Mouse (Mus musculus) spleen, adult 18-20 months (tissue): Measurements from ENCODE around the gene Irx4.

Experiments
- DNase-seq, 2 experiments: peaks; one replicate each; pipeline ENCODE4 v3.0.0; 2022; ENCODE audit warnings: mixed read lengths in 2 of 2

The Irx4 gene

DNA sequence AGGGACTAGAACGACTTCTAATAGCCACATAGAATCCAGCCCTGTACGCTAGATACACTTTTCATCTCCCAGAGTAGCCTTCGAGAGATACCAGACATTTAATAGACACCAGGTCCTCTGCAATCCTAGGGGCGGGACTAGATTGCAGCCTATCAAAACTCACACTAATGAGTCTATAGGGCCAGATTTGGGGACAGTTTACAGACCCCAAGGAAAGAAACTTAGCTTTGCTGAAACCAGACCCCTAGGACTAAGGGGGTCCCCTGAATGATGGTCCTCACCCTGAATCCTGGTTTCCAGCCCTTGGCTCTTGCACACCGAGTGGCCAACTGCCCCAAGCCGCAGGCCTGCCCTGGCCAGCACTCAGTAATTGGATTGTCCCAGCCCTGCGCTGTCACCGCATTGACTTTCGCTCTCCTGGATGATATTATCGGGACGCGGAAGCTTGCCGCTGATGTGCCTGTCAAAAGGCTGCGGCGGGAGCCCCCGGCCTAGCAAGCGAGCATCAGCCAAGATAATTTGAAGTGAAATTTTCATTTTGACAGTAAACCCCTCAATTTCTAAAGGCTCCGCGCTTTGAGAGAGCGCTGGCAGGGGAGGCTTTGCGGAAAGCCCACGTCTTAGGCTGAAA lies 10.3 kb downstream of the Irx4 start:
- DNase-seq = no peak

DNA sequence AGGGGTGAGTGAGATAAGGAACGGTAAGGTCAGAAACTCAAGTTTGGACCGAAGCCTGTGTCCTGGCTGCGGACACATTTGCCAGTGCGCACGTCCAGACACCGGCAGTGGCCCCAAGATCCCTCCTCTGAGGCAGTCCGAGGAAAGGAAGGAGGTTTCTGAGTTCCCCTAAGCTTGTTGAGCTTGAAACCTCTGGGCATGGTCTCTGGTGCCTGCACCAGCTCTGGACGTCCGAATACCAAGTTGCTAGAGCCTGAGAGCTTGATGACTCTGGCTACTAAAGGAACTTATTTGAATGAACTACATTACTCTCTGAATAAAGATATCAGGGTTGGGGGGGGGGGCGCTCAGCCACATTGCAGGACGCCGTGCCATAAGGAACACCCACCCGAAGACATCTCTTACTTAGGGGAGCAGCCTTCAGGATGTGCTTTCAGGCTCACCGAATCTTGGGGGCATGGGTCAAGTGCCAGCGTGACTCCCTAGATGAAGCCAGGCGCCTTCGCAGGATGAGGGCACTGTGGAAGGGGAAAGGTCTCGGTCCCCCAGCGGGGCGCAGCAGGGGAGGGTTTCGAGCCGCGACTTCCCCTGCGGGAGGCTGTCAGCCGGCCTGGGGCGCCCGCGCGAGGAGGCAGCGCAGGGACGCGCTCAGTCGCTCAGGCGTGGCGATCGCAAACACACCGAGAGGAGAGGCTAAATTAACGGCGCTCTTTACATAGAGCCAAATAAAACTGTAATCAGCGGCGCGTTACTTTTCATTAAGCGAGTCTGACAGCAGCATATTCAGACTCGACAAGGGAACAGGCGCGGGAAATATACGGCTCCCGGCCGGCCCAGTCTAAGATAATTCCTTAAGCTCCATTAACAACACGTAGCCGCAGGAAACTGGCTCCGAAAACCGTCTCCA lies 11.3 kb downstream of the Irx4 start:
- DNase-seq = no peak

DNA sequence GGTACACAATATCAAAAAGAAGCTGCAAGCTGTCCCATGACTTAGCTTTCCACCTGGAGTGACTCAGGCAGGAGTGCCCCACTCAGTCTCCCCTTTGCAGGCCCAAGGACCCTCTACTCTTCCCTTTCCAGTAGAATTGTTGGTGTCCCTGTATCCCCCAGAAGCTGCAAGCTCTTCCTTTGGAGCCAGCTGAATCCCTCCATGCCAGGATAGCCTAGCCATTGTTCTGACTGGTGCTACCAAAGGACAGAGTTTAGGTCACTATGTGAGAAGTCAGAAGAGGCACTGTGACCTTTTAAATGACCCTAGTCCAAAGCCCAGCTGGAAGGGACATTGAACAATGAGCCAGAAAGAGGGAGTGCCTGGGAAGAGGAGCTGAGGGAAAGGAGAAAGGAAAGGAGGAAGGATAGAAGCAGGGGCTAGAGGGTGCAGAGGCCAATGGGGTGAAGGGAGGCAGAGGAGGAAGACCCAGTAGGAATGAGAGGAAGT lies 12.6 kb downstream of the Irx4 start:
- no peak for DNase-seq

DNA sequence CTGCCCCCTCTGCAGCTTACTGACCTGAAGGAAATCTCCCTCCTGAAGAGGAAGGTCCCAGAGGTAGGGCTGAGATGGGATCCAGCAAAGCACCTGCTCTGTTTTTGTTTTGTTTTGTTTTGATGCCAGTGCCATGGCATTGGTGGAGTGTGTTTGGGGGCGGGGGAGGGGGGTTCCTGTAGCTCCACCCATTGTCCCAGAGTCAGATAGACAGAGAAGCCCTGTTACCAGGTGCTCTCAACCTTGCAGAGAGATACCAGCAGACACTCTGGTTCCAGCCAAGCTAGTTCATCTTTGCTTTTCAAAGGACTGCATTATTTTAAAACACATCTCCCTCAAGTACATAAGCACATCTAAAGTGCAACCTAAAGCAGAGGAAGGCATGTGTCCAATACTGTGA lies 13.3 kb downstream of the Irx4 start:
- no peak for DNase-seq

DNA sequence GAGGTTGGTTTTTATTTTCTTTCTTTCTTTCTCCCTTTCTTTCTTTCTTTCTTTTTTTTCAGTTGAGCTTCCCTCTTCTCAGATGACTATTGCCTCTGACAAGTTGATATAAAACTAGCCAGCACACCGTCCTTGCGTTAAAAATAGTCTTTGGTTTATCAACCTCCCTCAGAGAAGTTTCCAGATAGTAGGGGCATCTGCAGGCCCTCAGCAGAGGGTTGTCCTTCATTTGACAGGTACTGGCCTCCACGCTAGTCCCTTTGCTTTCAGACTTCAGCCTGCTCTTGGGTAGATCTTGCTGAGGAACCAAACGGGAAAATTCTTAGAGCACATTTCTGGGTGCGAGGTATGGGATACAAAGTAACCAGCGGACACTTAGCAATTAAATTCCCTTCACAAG lies 17.1 kb downstream of the Irx4 start:
- DNase-seq = no peak

DNA sequence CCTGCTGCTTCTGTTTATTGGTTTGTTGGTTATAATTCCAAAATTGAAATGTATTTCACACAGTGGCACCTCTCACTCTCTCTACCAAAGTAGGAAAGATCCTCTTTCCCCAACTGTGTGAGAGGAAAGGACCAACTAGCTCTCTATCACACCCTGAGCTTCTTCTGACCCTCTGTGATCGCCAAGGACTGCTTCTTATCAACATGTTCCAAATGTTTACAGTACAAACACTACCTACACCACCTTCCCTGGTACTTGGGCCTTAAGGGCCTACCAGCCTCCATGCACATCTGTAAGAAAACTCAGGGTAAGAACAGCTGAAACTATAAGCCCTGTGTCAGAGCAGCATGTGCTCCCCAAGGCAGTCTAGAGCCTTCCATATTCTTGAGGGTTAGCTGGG lies 17.5 kb downstream of the Irx4 start:
- no peak for DNase-seq

DNA sequence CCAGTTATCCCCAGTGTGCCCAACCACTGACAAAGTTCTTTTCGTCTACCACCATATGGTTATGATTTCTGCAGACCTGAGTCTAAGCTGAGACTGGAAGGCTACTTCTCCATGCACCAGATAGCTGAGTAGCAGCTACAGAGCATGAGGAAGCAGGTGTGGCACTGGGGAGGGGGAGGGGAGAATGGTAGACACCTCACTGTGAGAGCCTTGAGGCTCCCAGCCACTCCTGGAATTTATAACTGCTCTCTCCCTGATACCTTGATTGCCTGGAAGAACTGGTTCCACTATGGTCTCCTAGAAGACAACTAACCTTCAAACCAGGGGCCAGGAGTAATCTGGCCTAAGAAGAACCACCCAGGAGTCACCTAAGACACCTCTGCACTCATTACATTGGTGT lies 18.9 kb downstream of the Irx4 start:
- DNase-seq = no peak

DNA sequence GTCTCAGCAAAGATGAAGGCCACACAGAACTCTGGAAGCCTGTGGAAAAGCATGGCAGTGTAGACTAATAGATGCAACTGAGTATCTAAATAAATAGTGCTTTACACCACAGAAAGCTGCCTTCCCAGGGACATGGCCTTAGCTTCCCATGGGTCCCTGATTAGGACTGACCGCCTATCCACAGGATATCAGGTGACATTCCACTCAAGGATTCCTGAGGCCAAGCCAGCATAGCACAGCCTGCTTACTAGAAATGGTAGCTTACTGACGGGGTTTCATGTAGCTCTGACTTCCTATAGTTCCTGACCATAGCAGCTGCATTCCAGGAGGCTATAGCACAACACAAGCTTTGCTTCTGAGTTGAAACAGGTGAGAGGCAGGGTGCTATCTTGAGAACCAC lies 22.1 kb downstream of the Irx4 start:
- DNase-seq = no peak

DNA sequence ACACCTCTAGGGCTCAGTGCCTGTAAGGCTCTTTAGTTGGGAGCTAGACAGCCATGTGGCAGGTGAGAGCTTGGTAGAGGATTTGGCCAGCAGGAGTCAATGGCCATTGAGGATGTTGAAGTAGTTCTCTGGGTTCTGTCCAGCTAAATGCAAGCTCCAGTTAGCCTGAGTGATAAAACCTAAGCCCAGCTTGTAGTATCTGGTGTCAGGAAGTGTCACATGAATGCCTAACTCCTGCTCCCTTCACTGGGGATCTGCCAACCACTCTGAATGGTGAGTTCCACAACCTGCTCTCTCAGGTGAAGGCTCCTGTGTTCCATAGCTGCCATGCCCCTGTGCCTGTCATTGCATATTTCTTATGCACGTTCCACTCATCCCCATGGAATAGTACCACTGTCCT lies 23.3 kb downstream of the Irx4 start:
- no peak for DNase-seq

DNA sequence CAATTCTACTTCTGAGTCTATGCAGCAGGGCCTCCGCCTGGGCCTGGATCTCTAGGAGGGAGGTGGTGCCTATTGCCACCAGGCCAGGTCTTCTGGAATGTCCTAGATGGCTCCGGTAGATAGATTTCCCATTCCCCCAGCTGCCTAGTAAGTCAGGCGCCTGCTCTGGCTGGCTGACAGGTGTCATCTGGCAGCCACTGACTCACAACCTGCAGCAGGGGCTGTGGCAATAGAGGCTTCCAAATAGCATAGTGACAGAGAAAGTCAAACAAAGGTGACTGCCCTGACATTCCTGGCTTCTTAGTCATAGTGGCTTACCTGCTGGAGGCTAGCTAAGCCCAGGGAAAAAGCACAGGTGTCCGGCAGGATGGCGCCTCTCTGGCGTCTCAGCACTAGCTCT lies 29.9 kb downstream of the Irx4 start:
- no peak for DNase-seq

DNA sequence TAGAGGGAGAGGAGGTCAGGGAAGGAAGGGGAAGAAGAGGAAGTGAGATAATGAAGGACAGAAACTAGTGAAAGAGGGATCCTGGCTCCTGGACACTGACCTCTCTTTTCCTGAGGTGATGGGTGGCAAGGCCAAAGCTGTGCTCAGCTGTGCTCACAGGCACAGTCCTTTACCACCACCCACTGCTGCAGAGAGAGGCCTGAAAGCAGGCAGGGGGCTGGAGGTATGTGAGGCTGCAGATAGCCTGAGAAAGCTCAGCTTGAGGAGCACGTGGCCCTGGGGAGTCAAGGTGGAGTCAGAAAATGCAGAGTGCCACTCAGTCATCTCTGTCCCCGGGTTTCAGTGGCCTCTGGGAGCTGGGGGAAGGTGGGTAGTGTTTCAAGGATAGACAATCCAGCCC lies 30.8 kb downstream of the Irx4 start:
- no peak for DNase-seq

DNA sequence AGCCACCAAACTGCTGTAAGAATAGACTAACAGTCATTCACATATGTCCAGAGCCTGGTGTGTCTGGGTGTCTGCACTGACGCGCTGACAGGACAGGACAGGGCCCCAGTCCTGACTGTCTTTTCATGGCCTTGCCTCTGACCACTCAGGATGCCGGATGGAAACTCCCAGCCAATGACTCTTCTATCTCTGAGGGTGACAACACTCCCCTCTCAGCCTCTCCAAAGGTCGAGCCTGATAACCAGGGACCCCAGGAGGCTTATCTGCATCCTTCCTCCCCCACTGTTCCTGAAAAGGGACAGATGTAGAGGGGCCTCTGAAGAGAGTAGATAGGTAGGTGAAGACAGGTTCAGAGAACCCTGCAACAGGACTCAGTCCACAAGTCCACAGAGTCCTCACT lies 38.4 kb downstream of the Irx4 start:
- no peak for DNase-seq

DNA sequence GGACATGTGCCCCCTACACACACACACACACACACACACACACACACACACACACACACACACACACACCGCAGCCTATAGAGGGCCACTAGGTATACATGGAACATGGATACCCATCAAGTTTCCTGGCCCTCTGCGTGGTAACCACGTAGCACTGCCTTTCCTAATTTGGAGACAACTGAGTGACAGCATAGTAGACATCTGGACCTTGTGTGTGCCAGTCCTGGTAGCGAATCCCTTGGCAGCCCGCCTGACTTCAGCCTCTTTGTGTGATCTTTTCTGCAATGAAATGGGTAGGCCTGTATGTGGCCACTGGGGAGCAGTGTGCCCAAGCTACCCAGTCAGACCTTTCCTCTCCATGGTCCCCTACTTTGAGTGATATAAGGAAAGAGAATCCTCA lies 39.0 kb downstream of the Irx4 start:
- DNase-seq = no peak

DNA sequence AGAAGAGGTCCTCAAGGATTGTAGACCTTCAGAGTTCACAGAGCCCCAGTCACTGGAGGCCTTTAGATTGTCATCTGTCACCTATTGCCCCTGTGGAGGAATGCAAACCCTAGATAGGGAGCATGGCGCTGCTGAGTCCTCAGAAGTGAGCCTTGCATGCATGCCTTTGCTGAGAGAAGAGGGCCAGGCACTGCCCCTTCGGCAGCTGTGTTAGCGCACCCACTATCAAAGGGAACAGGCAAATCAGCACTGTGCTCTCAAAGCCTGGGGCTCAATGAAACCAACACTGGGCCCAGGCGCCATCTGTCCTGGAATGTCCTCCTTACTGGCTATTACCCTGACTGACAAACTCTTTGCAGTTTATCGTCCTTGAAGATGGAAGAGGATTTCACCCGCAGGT lies 44.5 kb downstream of the Irx4 start:
- no peak for DNase-seq

DNA sequence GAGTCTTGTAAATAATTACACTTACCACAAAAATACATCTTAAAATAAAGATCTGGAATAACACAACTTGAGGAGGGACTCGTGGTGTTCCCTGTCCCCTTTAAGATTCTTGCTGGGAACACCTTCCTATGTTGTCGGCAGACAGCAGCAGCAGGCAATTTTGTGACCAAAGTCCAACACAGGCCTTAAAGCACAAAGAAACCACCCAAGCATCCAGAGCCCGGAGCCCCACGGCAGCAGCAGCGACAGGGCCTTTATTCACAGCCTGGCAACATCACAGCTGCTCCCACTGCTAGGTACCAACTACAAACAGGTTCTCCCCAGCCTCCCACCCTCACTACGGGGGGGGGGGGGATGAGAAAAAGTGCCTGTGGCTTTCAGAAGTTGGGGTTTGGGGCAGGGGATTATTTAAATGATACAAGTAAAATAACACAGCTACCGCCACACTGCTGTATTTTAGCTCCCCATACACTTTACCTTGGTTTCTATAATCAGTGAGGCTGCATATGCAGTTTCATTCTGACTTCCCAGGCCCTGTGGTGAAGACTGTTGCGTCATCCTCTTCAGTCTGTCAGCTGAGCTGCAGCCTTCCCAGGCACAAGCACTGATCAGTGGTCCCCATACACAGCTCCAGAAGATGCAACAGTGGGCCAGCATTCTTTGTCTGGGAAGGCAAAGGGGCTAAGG lies 45.3 kb downstream of the Irx4 start:
- DNase-seq = no peak

DNA sequence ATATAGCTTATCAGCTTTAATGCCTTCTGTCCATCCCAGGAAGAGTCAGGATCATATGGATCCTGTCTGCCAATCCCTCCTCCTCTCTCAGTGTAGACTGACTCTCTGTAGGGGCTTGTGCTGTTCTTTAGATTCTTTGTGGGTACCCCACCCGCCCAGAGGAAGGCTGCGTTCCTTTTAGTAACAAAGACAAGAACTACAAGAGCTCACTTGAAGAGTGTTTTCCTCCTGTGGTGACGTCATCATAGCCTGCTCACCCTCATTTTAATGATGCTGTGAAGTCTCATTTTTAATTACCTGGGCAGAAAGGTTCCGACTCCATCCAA lies 45.8 kb downstream of the Irx4 start:
- no peak for DNase-seq

DNA sequence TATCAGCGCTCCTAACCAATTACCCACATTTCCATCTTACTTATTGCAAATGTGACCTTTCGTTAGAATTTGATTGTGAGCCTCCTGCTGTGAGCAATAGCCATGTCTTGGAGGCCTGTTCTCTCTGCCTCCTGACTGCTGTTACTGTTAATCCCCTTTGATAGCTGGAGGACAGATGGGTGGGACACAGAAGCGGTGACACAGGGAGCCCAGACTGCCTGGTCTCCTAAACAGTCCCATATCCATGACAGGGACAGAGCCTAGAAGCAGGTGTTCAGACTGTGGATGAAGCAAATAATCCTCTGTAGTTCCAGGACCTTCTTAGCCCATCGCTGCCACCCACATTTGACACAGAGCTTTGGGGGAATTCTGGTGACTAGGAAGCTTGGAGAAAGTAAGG lies 46.2 kb downstream of the Irx4 start:
- no peak for DNase-seq

DNA sequence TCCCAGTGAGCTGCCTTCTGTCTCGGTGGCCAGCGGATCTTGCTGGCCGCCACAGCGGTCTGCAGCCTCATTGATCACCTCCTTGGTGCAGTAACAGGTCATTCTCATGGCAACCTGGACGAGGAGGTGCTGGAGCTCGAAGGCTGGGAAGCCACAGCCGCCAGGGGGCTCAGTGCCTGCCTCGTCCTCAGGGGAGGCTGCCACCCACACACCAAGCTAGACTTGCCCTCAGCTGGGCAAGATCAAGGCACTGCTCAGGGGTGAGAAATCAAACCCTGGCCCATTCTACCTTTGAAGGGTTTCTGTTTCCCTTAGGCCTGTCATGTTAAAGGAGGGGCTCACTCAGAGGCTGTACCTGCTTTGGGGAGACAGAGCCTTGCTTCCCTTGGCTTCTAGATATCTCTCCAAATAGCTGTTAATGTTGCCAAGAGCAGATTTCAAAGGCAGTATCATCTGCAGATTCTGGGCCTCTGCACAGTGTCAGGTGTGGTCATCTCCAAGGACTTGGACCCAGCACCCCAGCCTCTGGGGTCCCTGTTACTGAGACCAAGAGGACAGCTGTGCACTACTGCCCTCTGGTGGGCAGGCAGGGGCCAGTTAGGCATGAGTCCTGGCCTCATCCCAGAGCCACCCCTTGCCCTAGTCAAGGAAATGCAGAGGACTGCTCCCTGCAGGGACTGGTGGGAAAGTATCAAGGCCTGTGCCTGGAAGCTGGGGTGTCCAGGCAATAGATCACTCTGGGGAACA lies 50.1 kb downstream of the Irx4 start:
- DNase-seq = peak in 1 of 2 experiments; percentile 44
